Mouse (Mus musculus): ENCODE data around the gene Myo18b.

GRCm38 (mm10) chr5:112786788-112787187, 109.4 kb downstream of the Myo18b start:
- TF ChIP-seq CTCF (IDR thresholded peaks at IDR 0.05; ENCODE audit: extremely low read depth, insufficient read length, insufficient replicate concordance, low read depth, low read length), result no peak
- TF ChIP-seq POLR2A (IDR thresholded peaks at IDR 0.05; ENCODE audit: low read depth, low read length), result no peak
